Mouse (Mus musculus): ENCODE measurements around the gene Gm17467.
"Not testable (repeated sequence)": the region's sequence is repeated elsewhere in the genome, so short reads cannot be mapped to it uniquely, and the experiment has no call there.

Gene Gm17467

GRCm38 (mm10) chrX:123704691-123705090, at the start of gene Gm17467:
TSS of gene Gm17467 (minus strand) at chrX:123704791.
- DNase-seq, result not testable (repeated sequence)
